Mouse (Mus musculus) urinary bladder, postnatal 0 days (tissue): ENCODE results near the gene Specc1l. TPM values are rescaled to one million over a fixed set of nuclear protein-coding genes. Genes with fewer than 3 reads are reported as not detected.

ENCODE experiments used
- polyA plus RNA-seq: library from polyadenylated mRNA; unstranded; fragments of >200 nt; fragmentation: Nextera tagmentation; extraction: Ambion mirVana; gene quantifications from 2 replicates; pipeline ENCODE4 v1.2.1, GENCODE M21; 2015

Specc1l gene
- polyA plus RNA-seq: 16.5 and 20.0 TPM in 2 replicates

GRCm38 (mm10) chr10:75211807-75212645, at the start of gene Specc1l:
TSS of gene Specc1l (plus strand) at chr10:75212073.

GRCm38 (mm10) chr10:75316872-75316907, 104.8 kb downstream of the Specc1l start, which contains the start of gene Adora2a:
TSS of gene Adora2a (plus strand) at chr10:75316877.

Other genes with a start within 250 kb of the Specc1l start
- 25.6 and 29.7 TPM in 2 replicates for gene Gnaz, start 244.9 kb upstream of the Specc1l start, polyA plus RNA-seq
- gene Rsph14, start 179.5 kb upstream of the Specc1l start, polyA plus RNA-seq: not detected in 2 replicates
- gene Rab36, start 175.0 kb upstream of the Specc1l start, polyA plus RNA-seq: 2.4 and 2.5 TPM in 2 replicates
- 5.1 and 6.2 TPM in 2 replicates for gene Bcr, start 151.5 kb upstream of the Specc1l start, polyA plus RNA-seq
- 1.3 and 1.4 TPM in 2 replicates for gene Adora2a, start 104.8 kb downstream of the Specc1l start, polyA plus RNA-seq
- 0.18 and 0.22 TPM in 2 replicates for gene Upb1, start 189.0 kb downstream of the Specc1l start, polyA plus RNA-seq